Mouse (Mus musculus): ENCODE measurements around the gene Gm8104.
"Not testable (repeated sequence)": the region's sequence is repeated elsewhere in the genome, so short reads cannot be mapped to it uniquely, and the experiment has no call there.

Gene Gm8104

GRCm38 (mm10) chr14:43100301-43100700 lies at the start of gene Gm8104:
TSS of gene Gm8104 (plus strand) at chr14:43100601.
- not testable (repeated sequence) for DNase-seq (ENCODE audit: extremely low read depth, low read depth)

- not testable (repeated sequence) for DNase-seq (ENCODE audit: extremely low read depth, low read depth)
Observed at GRCm38 (mm10) chr14:43058063-43058462, 42.3 kb upstream of the Gm8104 start.

- DNase-seq (ENCODE audit: extremely low read depth, low read depth): not testable (repeated sequence)
Observed at GRCm38 (mm10) chr14:43060179-43060578, 40.2 kb upstream of the Gm8104 start.

- DNase-seq (ENCODE audit: extremely low read depth, low read depth): not testable (repeated sequence)
Observed at GRCm38 (mm10) chr14:43076543-43076942, 23.9 kb upstream of the Gm8104 start, which contains the start of gene Gm8094. TSS of gene Gm8094 (minus strand) at chr14:43076643.

- DNase-seq (ENCODE audit: extremely low read depth, low read depth): not testable (repeated sequence)
Observed at GRCm38 (mm10) chr14:43084936-43085730, 15.3 kb upstream of the Gm8104 start.

- DNase-seq (ENCODE audit: extremely low read depth, low read depth): not testable (repeated sequence)
Observed at GRCm38 (mm10) chr14:43089103-43089919, 11.1 kb upstream of the Gm8104 start.

- DNase-seq (ENCODE audit: extremely low read depth, low read depth): not testable (repeated sequence)
Observed at GRCm38 (mm10) chr14:43119673-43120072, 19.3 kb downstream of the Gm8104 start.

GRCm38 (mm10) chr14:43126286-43126685 lies 25.9 kb downstream of the Gm8104 start:
- not testable (repeated sequence) for DNase-seq (ENCODE audit: extremely low read depth, low read depth)
